Mouse (Mus musculus) cerebellum, postnatal 14 days (tissue): ENCODE results near the gene Carns1.
A peak's percentile ranks its signal among the peaks of the same experiment; 100 is the strongest.
"Not testable (repeated sequence)": the region's sequence is repeated elsewhere in the genome, so short reads cannot be mapped to it uniquely, and the experiment has no call there.

Experiments
- DNase-seq, 2 experiments: peaks; one replicate each; pipeline ENCODE4 v3.0.0; 2021; ENCODE audit warnings: mixed read lengths in 2 of 2

Gene Carns1

GRCm38 (mm10) chr19:4149764-4150461 is 25.4 kb downstream of the Carns1 start:
- DNase-seq, result no peak

- no peak for DNase-seq
Observed at GRCm38 (mm10) chr19:4149283-4149682, 26.0 kb downstream of the Carns1 start.

- DNase-seq, result no peak
Observed at GRCm38 (mm10) chr19:4148819-4149218, 26.5 kb downstream of the Carns1 start.

- DNase-seq, result peak; percentile 98 to 99
Observed at GRCm38 (mm10) chr19:4148491-4148806, 26.8 kb downstream of the Carns1 start, which contains the start of gene Coro1b. TSS of gene Coro1b (plus strand) at chr19:4148619.

GRCm38 (mm10) chr19:4147782-4148490 is 27.3 kb downstream of the Carns1 start:
- DNase-seq, result peak in 1 of 2 experiments; percentile 13

GRCm38 (mm10) chr19:4147022-4147405 is 28.3 kb downstream of the Carns1 start:
- no peak for DNase-seq

GRCm38 (mm10) chr19:4146366-4147021 is 28.8 kb downstream of the Carns1 start:
- DNase-seq, result no peak

GRCm38 (mm10) chr19:4145936-4146335 is 29.3 kb downstream of the Carns1 start:
- no peak for DNase-seq

- DNase-seq, result no peak
Observed at GRCm38 (mm10) chr19:4144550-4145498, 30.5 kb downstream of the Carns1 start.

- DNase-seq, result no peak
Observed at GRCm38 (mm10) chr19:4143759-4144268, 31.5 kb downstream of the Carns1 start, which contains the start of gene Cabp4. TSS of gene Cabp4 (minus strand) at chr19:4144033.

GRCm38 (mm10) chr19:4142416-4143173 is 32.7 kb downstream of the Carns1 start:
- peak; percentile 47 to 58 for DNase-seq

GRCm38 (mm10) chr19:4140147-4140546 is 35.1 kb downstream of the Carns1 start:
- DNase-seq, result no peak

GRCm38 (mm10) chr19:4139446-4139845 is 35.8 kb downstream of the Carns1 start, which contains the start of gene Gpr152:
TSS of gene Gpr152 (plus strand) at chr19:4139787.
- DNase-seq, result no peak

- DNase-seq, result no peak
Observed at GRCm38 (mm10) chr19:4137913-4138312, 37.4 kb downstream of the Carns1 start.

GRCm38 (mm10) chr19:4136463-4136862 is 38.8 kb downstream of the Carns1 start:
- no peak for DNase-seq

GRCm38 (mm10) chr19:4135963-4136345 is 39.3 kb downstream of the Carns1 start:
- peak in 1 of 2 experiments; percentile 20 for DNase-seq

GRCm38 (mm10) chr19:4135229-4135962 is 39.9 kb downstream of the Carns1 start:
- DNase-seq, result not testable (repeated sequence)

GRCm38 (mm10) chr19:4134354-4134753 is 40.9 kb downstream of the Carns1 start:
- DNase-seq, result no peak

- DNase-seq, result no peak
Observed at GRCm38 (mm10) chr19:4131768-4132167, 43.5 kb downstream of the Carns1 start.

GRCm38 (mm10) chr19:4131075-4131474 is 44.2 kb downstream of the Carns1 start:
- DNase-seq, result no peak

GRCm38 (mm10) chr19:4130106-4130505 is 45.2 kb downstream of the Carns1 start:
- DNase-seq, result no peak
